Mouse (Mus musculus): Measurements from ENCODE around the gene Slc11a2.

DNA sequence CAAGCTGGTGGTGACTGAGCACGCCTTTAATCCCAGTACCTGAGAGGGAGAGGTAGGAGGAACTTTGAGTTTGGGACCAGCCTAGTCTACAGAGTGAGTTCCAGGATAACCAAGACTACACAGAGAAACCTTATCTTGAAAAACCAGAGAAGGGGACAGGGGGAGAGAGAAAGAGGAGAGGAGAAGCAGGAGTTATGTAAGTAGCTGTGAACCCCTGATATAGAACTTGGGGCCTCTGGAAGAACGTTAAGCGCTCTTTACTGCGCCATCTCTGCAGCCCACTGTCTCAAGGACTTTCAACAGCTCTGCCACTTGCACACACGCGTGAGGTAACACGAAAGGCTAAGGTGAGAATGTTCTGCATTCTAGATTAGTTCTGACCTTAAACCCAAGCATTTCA lies 33.3 kb downstream of the Slc11a2 start:
- TF ChIP-seq GATA1 (IDR thresholded peaks at IDR 0.05; ENCODE audit: borderline replicate concordance, low read length), result no peak
- TF ChIP-seq FLI1 (IDR thresholded peaks at IDR 0.05; ENCODE audit: low read length), result no peak
